Mouse (Mus musculus) left cerebral cortex, postnatal 4 days (tissue): ENCODE data around the gene Adgrv1. TPM values are rescaled to one million over a fixed set of nuclear protein-coding genes. Genes with fewer than 3 reads are reported as not detected.
"Not testable (repeated sequence)": the region's sequence is repeated elsewhere in the genome, so short reads cannot be mapped to it uniquely, and the experiment has no call there.

Experiments used
- DNase-seq: peaks from one replicate; pipeline ENCODE4 v3.0.0-alpha.2; 2022
- intact Hi-C: fragments of 180-260 bp; cut with DNase I; formaldehyde crosslinking; loops from one replicate; pipeline ENCODE4 v1.15.1; 2025
- total RNA-seq, 2 experiments: library from RNA; stranded (reverse); gene quantifications; 2 replicates each; pipeline ENCODE4 v1.2.3; 2021

Adgrv1 gene
- total RNA-seq, 2 experiments from 2014 or later: 8.8 to 9.2 TPM

DNA sequence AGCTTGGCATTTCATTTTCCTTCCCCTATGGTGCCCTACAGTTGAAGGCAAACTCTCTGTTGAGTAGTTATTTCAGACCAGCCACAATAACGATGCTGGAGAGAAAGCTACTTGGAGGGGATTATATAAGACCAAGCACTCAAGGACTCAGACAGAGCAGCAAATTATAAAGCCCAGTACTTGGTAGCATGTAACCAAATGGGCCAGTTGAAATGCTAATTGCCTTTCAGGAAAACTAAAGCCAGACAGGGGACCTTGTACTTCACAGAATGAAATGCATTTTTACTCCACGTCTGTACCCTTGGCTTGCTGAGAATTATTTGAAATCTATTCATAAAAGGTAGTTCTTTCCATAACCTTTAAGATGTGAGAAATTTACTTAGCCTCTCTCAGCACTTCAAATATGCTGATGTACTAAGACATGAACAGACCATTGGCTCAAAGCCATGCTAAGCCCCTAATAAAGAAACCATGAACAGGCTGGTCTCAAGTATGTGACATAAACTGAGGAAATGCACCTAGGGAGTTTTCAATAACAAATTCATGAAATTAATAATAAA lies 4.2 kb downstream of the Adgrv1 start:
- no peak for DNase-seq
- intact Hi-C loops: no loop called here

- intact Hi-C loops: not testable (repeated sequence)
These were observed 5.1 kb downstream of the Adgrv1 start for GRCm38 (mm10) chr13:81627861-81628260.

GRCm38 (mm10) chr13:81610349-81610748 lies 22.6 kb downstream of the Adgrv1 start:
- intact Hi-C loops: no loop called here
- DNase-seq: no peak

More at GRCm38 (mm10) chr13:81627861-81628260, 5.1 kb downstream of the Adgrv1 start:
- DNase-seq: not testable (repeated sequence)

- intact Hi-C loops: no loop called here
- DNase-seq: no peak
These were observed 26.0 kb downstream of the Adgrv1 start for GRCm38 (mm10) chr13:81606991-81607390.

DNA sequence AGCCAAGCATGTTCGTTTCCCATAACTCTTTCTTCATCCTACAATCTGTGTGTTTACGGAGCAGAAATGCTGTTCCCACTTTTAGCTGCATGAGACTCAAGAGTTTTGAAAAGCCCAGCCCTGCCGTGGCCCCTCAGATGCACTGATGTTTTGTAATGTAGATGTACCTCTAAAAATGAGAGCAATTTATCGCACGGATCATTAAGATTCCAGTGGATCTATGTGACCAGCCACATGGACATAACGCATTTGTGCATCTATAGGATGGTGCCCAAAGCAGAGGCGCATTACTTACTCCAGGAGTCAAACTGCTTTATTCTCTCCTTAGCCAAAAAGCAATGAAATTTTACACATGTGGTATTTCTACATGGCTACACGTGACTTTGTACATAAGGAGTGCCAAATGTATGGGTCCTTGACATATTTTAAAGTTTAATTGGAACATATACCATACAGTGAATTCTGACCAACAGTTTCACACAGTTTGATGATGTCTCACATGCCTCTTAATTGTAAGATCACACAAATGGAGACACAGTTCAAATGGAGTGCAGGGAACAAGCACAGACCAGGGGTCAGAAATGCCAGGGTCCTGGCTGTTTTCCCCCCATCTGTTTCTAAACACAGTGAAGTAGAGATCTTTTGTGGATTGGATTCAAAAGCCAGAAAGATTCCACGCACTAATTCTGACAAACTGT lies 35.9 kb downstream of the Adgrv1 start:
- DNase-seq: no peak
- intact Hi-C loops: no loop called here

- no peak for DNase-seq
- intact Hi-C loops: no loop called here
These were observed 54.3 kb downstream of the Adgrv1 start for GRCm38 (mm10) chr13:81578692-81579091.

DNA sequence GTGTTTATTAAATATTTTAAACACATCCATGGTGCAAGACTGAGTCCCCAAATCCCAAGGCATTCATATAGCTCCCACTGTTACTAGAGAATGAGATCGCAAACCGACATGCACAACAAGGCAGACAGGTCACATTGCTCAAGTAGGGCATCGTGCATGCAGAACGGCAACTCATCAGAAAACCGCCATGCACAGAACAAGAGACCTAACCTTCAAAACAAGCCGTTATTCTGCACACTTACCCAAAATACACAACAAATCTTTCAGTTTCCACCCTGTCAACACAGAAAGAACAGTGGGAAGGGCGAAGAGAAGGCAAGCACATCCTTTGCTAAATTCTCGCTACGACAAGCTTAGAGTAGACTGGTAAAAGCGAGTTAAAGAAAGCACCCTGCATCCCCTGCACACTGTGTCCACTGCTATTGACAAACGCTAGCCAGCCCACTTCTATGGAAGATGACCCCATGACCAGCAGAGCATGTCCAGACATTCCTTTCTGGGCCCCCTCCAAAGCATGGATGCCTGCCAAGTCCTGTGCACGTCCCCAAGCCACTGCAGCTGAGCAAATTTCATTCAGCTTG lies 62.6 kb downstream of the Adgrv1 start:
- intact Hi-C loops: no loop called here
- peak; percentile 82 for DNase-seq

- DNase-seq: no peak
- intact Hi-C loops: no loop called here
These were observed 82.9 kb downstream of the Adgrv1 start for GRCm38 (mm10) chr13:81550024-81550423.

GRCm38 (mm10) chr13:81534916-81535315 lies 98.0 kb downstream of the Adgrv1 start:
- no peak for DNase-seq
- intact Hi-C loops: no loop called here

- intact Hi-C loops: no loop called here
- DNase-seq: no peak
These were observed 106.3 kb downstream of the Adgrv1 start for GRCm38 (mm10) chr13:81526687-81527086.

- DNase-seq: no peak
- intact Hi-C loops: no loop called here
These were observed 122.8 kb downstream of the Adgrv1 start for GRCm38 (mm10) chr13:81510142-81510541.

- intact Hi-C loops: no loop called here
- DNase-seq: no peak
These were observed 135.9 kb downstream of the Adgrv1 start for GRCm38 (mm10) chr13:81497035-81497434.

DNA sequence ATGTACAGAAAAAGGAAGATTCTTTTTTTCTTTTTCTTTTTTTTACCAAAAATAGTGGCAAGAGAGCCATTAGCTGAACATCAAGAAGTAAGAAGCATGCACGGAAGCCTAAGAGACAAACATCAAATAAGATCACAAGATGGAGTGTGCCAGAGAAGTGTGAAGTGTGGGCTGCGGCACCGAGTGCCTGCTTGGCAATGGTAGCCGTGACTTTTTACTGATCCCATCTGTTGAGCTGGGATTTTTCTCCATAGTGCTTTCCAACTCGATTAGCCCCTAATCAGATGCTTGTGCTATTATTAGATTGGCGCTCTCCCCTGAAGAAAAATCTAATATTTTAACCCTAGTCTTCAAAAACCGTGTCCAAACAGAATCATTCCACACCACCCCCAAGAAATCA lies 141.0 kb downstream of the Adgrv1 start:
- DNase-seq: no peak
- intact Hi-C loops: no loop called here

GRCm38 (mm10) chr13:81486980-81487379 lies 146.0 kb downstream of the Adgrv1 start:
- DNase-seq: no peak
- intact Hi-C loops: no loop called here

- DNase-seq: no peak
- intact Hi-C loops: no loop called here
These were observed 159.2 kb downstream of the Adgrv1 start for GRCm38 (mm10) chr13:81473750-81474149.

- DNase-seq: no peak
- intact Hi-C loops: no loop called here
These were observed 166.3 kb downstream of the Adgrv1 start for GRCm38 (mm10) chr13:81466661-81467060.

DNA sequence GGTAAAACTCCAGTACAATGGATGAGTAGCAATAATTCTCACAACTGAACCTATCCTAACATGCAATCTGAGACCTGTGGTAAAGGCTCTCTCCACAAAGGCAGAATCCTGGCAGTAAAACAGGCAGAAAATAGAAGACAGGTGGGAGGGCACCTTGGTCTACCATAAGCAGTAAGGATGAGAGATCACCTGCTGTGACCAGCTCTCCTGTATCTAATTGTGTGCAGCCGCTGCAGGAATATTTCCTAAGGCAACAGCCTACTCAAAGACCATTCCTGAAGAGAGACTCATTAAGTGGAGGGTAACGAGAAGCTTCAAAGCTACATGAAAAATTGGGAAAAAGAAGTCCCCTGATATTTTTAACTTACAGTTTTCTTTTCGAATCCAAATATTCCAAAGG lies 167.2 kb downstream of the Adgrv1 start:
- no peak for DNase-seq
- intact Hi-C loops: no loop called here

GRCm38 (mm10) chr13:81449630-81450029 lies 183.3 kb downstream of the Adgrv1 start:
- intact Hi-C loops: no loop called here
- DNase-seq: no peak

DNA sequence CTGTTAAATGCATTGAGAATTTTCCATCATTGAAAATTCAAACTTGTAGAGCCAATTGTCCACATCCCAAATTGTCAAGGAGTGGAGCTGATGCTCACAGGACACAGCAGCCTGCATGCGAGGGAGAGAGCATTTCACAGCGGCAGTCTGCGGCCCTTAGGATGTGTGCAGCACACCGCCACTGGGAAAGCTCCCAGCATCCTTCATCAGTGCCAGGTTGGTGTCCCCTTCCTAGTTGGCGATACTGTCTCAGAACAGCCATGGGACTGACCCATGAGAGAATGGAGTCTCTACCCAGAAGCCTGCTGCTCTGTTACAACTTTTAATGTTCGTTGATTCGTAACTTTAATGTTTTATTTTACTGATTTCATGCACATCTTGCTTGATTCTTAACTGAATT lies 183.8 kb downstream of the Adgrv1 start:
- DNase-seq: no peak
- intact Hi-C loops: no loop called here

DNA sequence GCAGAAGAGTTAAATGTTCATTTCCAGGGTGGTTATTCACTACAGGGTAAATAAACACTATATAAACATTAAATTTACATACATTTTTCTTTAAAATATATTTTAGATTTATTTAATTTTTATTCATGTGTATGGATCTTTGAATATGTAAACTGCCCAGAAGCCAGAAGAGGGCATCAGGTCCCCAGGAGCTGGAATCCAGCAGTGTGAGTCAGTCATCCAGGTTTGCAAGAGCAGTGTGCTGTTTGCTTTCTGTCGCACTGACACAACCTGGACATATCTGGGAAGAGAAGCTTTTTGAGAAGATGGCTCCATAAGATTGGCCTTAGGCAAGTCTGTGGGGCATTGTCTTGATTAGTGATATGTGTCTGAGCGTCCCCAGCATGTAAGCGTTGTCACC lies 191.5 kb downstream of the Adgrv1 start:
- intact Hi-C loops: loop anchor here (2.0 kb wide), 1 partner anchor 199 kb away; no protein-coding TSS in a partner anchor
- no peak for DNase-seq

- peak; percentile 76 for DNase-seq
- intact Hi-C loops: loop anchor here (2.0 kb wide), 2 partner anchors 201 to 321 kb away; no protein-coding TSS in a partner anchor
These were observed 193.4 kb downstream of the Adgrv1 start for GRCm38 (mm10) chr13:81439390-81440025.

DNA sequence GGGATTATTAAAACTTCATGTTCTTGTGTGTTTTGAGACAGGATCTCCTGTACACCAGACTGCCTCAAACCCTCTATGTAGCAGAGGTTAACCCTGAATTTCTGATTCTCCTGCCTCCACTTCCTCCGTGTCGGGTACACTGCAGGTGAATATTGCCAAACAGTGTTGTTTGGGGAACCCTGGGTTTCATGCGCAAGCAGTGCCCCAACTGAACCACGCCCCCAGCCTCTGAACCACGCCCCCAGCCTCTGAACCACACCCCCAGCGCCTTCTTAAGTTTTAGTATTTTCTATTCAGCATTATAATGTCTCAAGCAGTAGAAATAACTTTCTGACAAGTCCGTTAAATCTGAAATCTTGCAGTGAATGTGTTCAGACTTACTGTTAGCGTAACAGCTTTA lies 195.9 kb downstream of the Adgrv1 start:
- intact Hi-C loops: no loop called here

More for the DNA sequence above, 195.9 kb downstream of the Adgrv1 start:
- no peak for DNase-seq
